Mouse (Mus musculus) cortical plate, adult 2 months (tissue): ENCODE measurements around the gene Mpg. TPM values are rescaled to one million over a fixed set of nuclear protein-coding genes. Genes with fewer than 3 reads are reported as not detected.
A peak's percentile ranks its signal among the peaks of the same experiment; 100 is the strongest.

ENCODE experiments used
- H3K27ac ChIP-seq: fragments of 200-500 bp; 2 replicates; pipeline ENCODE4 v1.5.1; 2012; ENCODE audit warnings: low read length, control low read depth, inconsistent platforms; ENCODE audit not compliant: insufficient read depth
- H3K4me1 ChIP-seq: fragments of 200-500 bp; 2 replicates; pipeline ENCODE4 v1.6.1; 2011; ENCODE audit warnings: low read length; ENCODE audit not compliant: control insufficient read depth, insufficient read depth
- H3K4me3 ChIP-seq: fragments of 200-500 bp; 2 replicates; pipeline ENCODE4 v1.5.1; 2011; ENCODE audit warnings: mild to moderate bottlenecking, low read length, control low read depth; ENCODE audit not compliant: insufficient read depth
- CTCF ChIP-seq: fragments of 200-500 bp; IDR thresholded peaks from 2 replicates; pipeline ENCODE4 v1.5.1; 2011; ENCODE audit warnings: mild to moderate bottlenecking, control low read depth, low read length; ENCODE audit not compliant: insufficient read depth; ENCODE audit errors: extremely low read depth
- POLR2A ChIP-seq: fragments of 200-500 bp; IDR thresholded peaks from 2 replicates; pipeline ENCODE4 v1.6.1; 2011; ENCODE audit warnings: mild to moderate bottlenecking, low read length, control low read depth; ENCODE audit not compliant: insufficient read depth; ENCODE audit errors: extremely low read depth
- polyA plus RNA-seq: library from polyadenylated mRNA; depleted of rRNA; stranded (reverse); fragments of >200 nt; gene quantifications from 2 replicates; pipeline ENCODE4 v1.2.3, GENCODE M21; 2012

The Mpg gene
- polyA plus RNA-seq, 1 experiment = 14.2 TPM

- H3K4me3 ChIP-seq = no peak overlapping the region
- H3K27ac ChIP-seq = no peak overlapping the region
- TF ChIP-seq POLR2A (no peak), CTCF (no peak)
Measured at GRCm38 (mm10) chr11:32228292-32228845, 2.1 kb downstream of the Mpg start.

GRCm38 (mm10) chr11:32230220-32230619 is 3.9 kb downstream of the Mpg start:
- H3K4me3 ChIP-seq = no peak overlapping the region
- peaks cover 14% of the 10 kb centered on the region for H3K4me1 ChIP-seq
- TF ChIP-seq POLR2A (no peak), CTCF (no peak)
- H3K27ac ChIP-seq = peak overlapping the region; percentile 82

More at GRCm38 (mm10) chr11:32228292-32228845, 2.1 kb downstream of the Mpg start:
- H3K4me1 ChIP-seq = peaks cover 11% of the 10 kb centered on the region

GRCm38 (mm10) chr11:32231125-32231524 is 4.8 kb downstream of the Mpg start:
- no peak overlapping the region for H3K27ac ChIP-seq
- no peak overlapping the region for H3K4me3 ChIP-seq
- no peak for TF ChIP-seq POLR2A
- peaks cover 18% of the 10 kb centered on the region for H3K4me1 ChIP-seq

- TF ChIP-seq CTCF = no peak
- no peak for TF ChIP-seq POLR2A
- Histone ChIP-seq H3K4me3 (no peak overlapping the region), H3K4me1 (peaks cover 19% of the 10 kb centered on the region), H3K27ac (no peak overlapping the region)
Measured at GRCm38 (mm10) chr11:32232848-32233247, 6.5 kb downstream of the Mpg start.

GRCm38 (mm10) chr11:32233895-32234294 is 7.6 kb downstream of the Mpg start:
- Histone ChIP-seq H3K4me3 (no peak overlapping the region), H3K27ac (no peak overlapping the region), H3K4me1 (peaks cover 22% of the 10 kb centered on the region)
- TF ChIP-seq POLR2A (no peak), CTCF (no peak)

- no peak overlapping the region for H3K27ac ChIP-seq
- TF ChIP-seq CTCF (no peak), POLR2A (no peak)
- peaks cover 22% of the 10 kb centered on the region for H3K4me1 ChIP-seq
- H3K4me3 ChIP-seq = no peak overlapping the region
Measured at GRCm38 (mm10) chr11:32234816-32235485, 8.6 kb downstream of the Mpg start.

- Histone ChIP-seq H3K4me3 (no peak overlapping the region), H3K4me1 (peaks cover 17% of the 10 kb centered on the region), H3K27ac (no peak overlapping the region)
- TF ChIP-seq CTCF = no peak
- TF ChIP-seq POLR2A = no peak
Measured at GRCm38 (mm10) chr11:32235646-32236045, 9.3 kb downstream of the Mpg start.

- H3K4me3 ChIP-seq = no peak overlapping the region
- peak overlapping the region; percentile 17; the same call in 1 of the 2 replicates for H3K27ac ChIP-seq
- TF ChIP-seq CTCF = no peak
- TF ChIP-seq POLR2A = no peak
- H3K4me1 ChIP-seq = peaks cover 17% of the 10 kb centered on the region
Measured at GRCm38 (mm10) chr11:32236132-32236531, 9.8 kb downstream of the Mpg start.

- H3K4me1 ChIP-seq = peaks cover 14% of the 10 kb centered on the region
- peak; percentile 49 for TF ChIP-seq CTCF
- no peak for TF ChIP-seq POLR2A
- H3K27ac ChIP-seq = no peak overlapping the region
- H3K4me3 ChIP-seq = no peak overlapping the region
Measured at GRCm38 (mm10) chr11:32236712-32237410, 10.6 kb downstream of the Mpg start.

GRCm38 (mm10) chr11:32237411-32237795 is 11.1 kb downstream of the Mpg start:
- Histone ChIP-seq H3K27ac (no peak overlapping the region), H3K4me1 (peaks cover 15% of the 10 kb centered on the region), H3K4me3 (no peak overlapping the region)
- TF ChIP-seq CTCF (no peak), POLR2A (no peak)
